ENCODE assay signal across 8 mouse cellular contexts in genomic region chr5:149375889-149376212, GRCm38 (mm10). TPM values are rescaled to one million over a fixed set of nuclear protein-coding genes. Genes with fewer than 3 reads are reported as not detected.
DNase-seq lines count a peak whose midpoint lies in the region; ATAC-seq lines count a peak whose summit lies in the region.

No protein-coding gene starts in this region.

- ATAC-seq in inflammation-experienced regulatory T-cells, adult 6 months = peak; percentile 60
- ATAC-seq in megakaryocyte progenitor cell, adult 5-6 weeks (replicated peaks; ENCODE audit: poor library complexity) = peak; percentile 89

- DNase-seq in adipocyte (ENCODE audit: low spot score) = peak; percentile 93
- DNase-seq in embryo, embryonic 10 days (ENCODE audit: low spot score) = peak; percentile 97
- peak; percentile 89 for DNase-seq in gastrocnemius, postnatal 14 days
- DNase-seq in left cerebral cortex, adult 9 months (ENCODE audit: low spot score in 2 of 2) = peak; percentile 33 to 88
- peak; percentile 90 to 93 for DNase-seq in right cerebral cortex, postnatal 10 days (ENCODE audit: low spot score in 2 of 2)
- DNase-seq in urinary bladder, postnatal 14 days (ENCODE audit: low spot score) = peak; percentile 89

- intact Hi-C loops in gastrocnemius, postnatal 14 days (cut with DNase I; ENCODE audit: low total_unique reads) = no loop called here

RNA-seq across cellular contexts. Expression of gene Medag, which starts 35.7 kb away (rescaled TPM):
- total RNA-seq in gastrocnemius, postnatal 14 days (2021) = 10 to 100 TPM; 16.8 to 17.1 TPM
- polyA plus RNA-seq in inflammation-experienced regulatory T-cells, adult 6 months (2017; shearing (Covaris generic)) = 1 to 10 TPM in 1 of 3 experiments, under 1 TPM in 1, not detected in 1; 0.49 to 1.6 TPM
- total RNA-seq in megakaryocyte progenitor cell, adult 5-6 weeks (2015) = 0.07 TPM in 1 of 2 replicates, not detected in the other
- total RNA-seq in megakaryocyte progenitor cell, adult 5-6 weeks (2017) = not detected in 2 replicates

Comparison
In these comparisons a context has a peak if more than half of its experiments do, and no peak if none do; other contexts are left out.
1. Peak in every context shown above with its lines: DNase-seq and ATAC-seq.
2. RNA of gene Medag, which starts 35.7 kb away (total RNA-seq): 16.8 to 17.1 TPM in gastrocnemius, postnatal 14 days; 0.07 TPM in megakaryocyte progenitor cell, adult 5-6 weeks; every median in the first group is over 10 times any median in the second.